Mouse (Mus musculus) CH12.LX (cell line): ENCODE results near the gene 9930021J03Rik. TPM values are rescaled to one million over a fixed set of nuclear protein-coding genes. Genes with fewer than 3 reads are reported as not detected.
A peak's percentile ranks its signal among the peaks of the same experiment; 100 is the strongest.

Experiments used
- DNase-seq: peaks from one replicate; pipeline ENCODE4 v3.0.0-alpha.2; 2013; ENCODE audit errors: extremely low read depth
- H3K27ac ChIP-seq: 2 replicates; pipeline ENCODE4 v1.5.1; 2012; ENCODE audit warnings: low read depth, mild to moderate bottlenecking, control low read depth, moderate library complexity; ENCODE audit not compliant: insufficient read depth
- H3K27me3 ChIP-seq: replicated peaks from 2 replicates; pipeline ENCODE3; 2012; ENCODE audit warnings: inconsistent platforms
- H3K36me3 ChIP-seq, 2 experiments: replicated peaks in 1 of 2; 2 replicates each; pipeline versions ENCODE3 to v1.6.1; 2012; ENCODE audit warnings: inconsistent platforms in 1 of 2, low read length in 1 of 2, mild to moderate bottlenecking in 1 of 2, mixed read lengths in 1 of 2, moderate library complexity in 1 of 2; ENCODE audit not compliant: control insufficient read depth in 1 of 2, insufficient read depth in 1 of 2
- H3K4me1 ChIP-seq, 2 experiments: 2 replicates each; pipeline ENCODE4 v1.6.1; 2012; ENCODE audit warnings: inconsistent platforms in 1 of 2, moderate library complexity in 1 of 2; ENCODE audit not compliant: insufficient read depth in 2 of 2, control insufficient read depth in 1 of 2
- H3K4me2 ChIP-seq: 2 replicates; pipeline ENCODE4 v1.6.1; 2012; ENCODE audit warnings: low read depth, mild to moderate bottlenecking, control low read depth; ENCODE audit not compliant: poor library complexity, insufficient read depth, severe bottlenecking
- H3K4me3 ChIP-seq, 3 experiments: fragments of 150-350 bp in 1 of 3; sonication (generic) in 1 of 3; replicated peaks in 1 of 3; 2 replicates each; pipeline versions ENCODE3 to v1.5.1; 2011 to 2012; ENCODE audit warnings: low read depth in 2 of 3, low read length in 2 of 3, mild to moderate bottlenecking in 2 of 3, moderate library complexity in 2 of 3, control low read depth in 1 of 3, improper control_type of control experiment in 1 of 3, inconsistent platforms in 1 of 3, mixed read lengths in 1 of 3; ENCODE audit not compliant: poor library complexity in 1 of 3
- H3K79me2 ChIP-seq: replicated peaks from 2 replicates; pipeline ENCODE4 v1.6.1; 2012; ENCODE audit warnings: mild to moderate bottlenecking, moderate library complexity; ENCODE audit not compliant: control insufficient read depth, poor library complexity, insufficient read depth, severe bottlenecking; ENCODE audit errors: extremely low read depth
- H3K9ac ChIP-seq: 2 replicates; pipeline ENCODE4 v1.6.1; 2012; ENCODE audit warnings: low read depth, mild to moderate bottlenecking, control low read depth, moderate library complexity; ENCODE audit not compliant: insufficient read depth
- H3K9me3 ChIP-seq: replicated peaks from 2 replicates; pipeline ENCODE3; 2012; ENCODE audit warnings: low read length, inconsistent platforms, mixed read lengths
- BHLHE40 ChIP-seq: IDR thresholded peaks from 2 replicates; pipeline ENCODE4 v1.6.1; 2011; ENCODE audit warnings: mild to moderate bottlenecking, low read depth, low read length, improper control_type of control experiment
- CHD2 ChIP-seq: IDR thresholded peaks from 2 replicates; pipeline ENCODE4 v1.6.1; 2011; ENCODE audit warnings: low read length, improper control_type of control experiment
- CTCF ChIP-seq, 2 experiments: IDR thresholded peaks in 1 of 2; conservative IDR thresholded peaks in 1 of 2; 2 replicates each; pipeline ENCODE4 v1.5.1; 2011 to 2012; ENCODE audit warnings: low read depth in 2 of 2, low read length in 2 of 2, improper control_type of control experiment in 1 of 2, inconsistent platforms in 1 of 2, mild to moderate bottlenecking in 1 of 2, moderate library complexity in 1 of 2
- ETS1 ChIP-seq: conservative IDR thresholded peaks from 2 replicates; pipeline ENCODE4 v1.6.1; 2012; ENCODE audit warnings: low read depth, mild to moderate bottlenecking, inconsistent platforms, low read length, improper control_type of control experiment, moderate library complexity
- HCFC1 ChIP-seq: IDR thresholded peaks from 2 replicates; pipeline ENCODE4 v1.6.1; 2012; ENCODE audit warnings: low read depth, mild to moderate bottlenecking, inconsistent platforms, low read length, improper control_type of control experiment
- IRF4 ChIP-seq: IDR thresholded peaks from 2 replicates; pipeline ENCODE4 v1.6.1; 2014; ENCODE audit warnings: low read depth, mild to moderate bottlenecking, inconsistent platforms, low read length, improper control_type of control experiment
- JUND ChIP-seq: conservative IDR thresholded peaks from 2 replicates; pipeline ENCODE4 v1.6.1; 2011; ENCODE audit warnings: low read depth, low read length, improper control_type of control experiment
- KAT2A ChIP-seq: IDR thresholded peaks from 2 replicates; pipeline ENCODE4 v1.6.1; 2012; ENCODE audit warnings: low read length, improper control_type of control experiment, inconsistent platforms; ENCODE audit not compliant: insufficient replicate concordance
- MAFK ChIP-seq: IDR thresholded peaks from 2 replicates; pipeline ENCODE4 v1.6.1; 2011; ENCODE audit warnings: low read length, improper control_type of control experiment; ENCODE audit not compliant: insufficient replicate concordance
- MAX ChIP-seq: IDR thresholded peaks from 2 replicates; pipeline ENCODE4 v1.6.1; 2011; ENCODE audit warnings: low read length, improper control_type of control experiment
- MAZ ChIP-seq: IDR thresholded peaks from 2 replicates; pipeline ENCODE4 v1.6.1; 2012; ENCODE audit warnings: low read depth, mild to moderate bottlenecking, inconsistent platforms, low read length, improper control_type of control experiment, moderate library complexity
- MEF2A ChIP-seq: IDR thresholded peaks from 2 replicates; pipeline ENCODE4 v1.6.1; 2014; ENCODE audit warnings: low read depth, mild to moderate bottlenecking, inconsistent platforms, low read length, improper control_type of control experiment, borderline replicate concordance
- MXI1 ChIP-seq: IDR thresholded peaks from 2 replicates; pipeline ENCODE4 v1.6.1; 2011; ENCODE audit warnings: mild to moderate bottlenecking, low read depth, low read length, improper control_type of control experiment
- MYC ChIP-seq: IDR thresholded peaks from 2 replicates; pipeline ENCODE4 v1.6.1; 2011; ENCODE audit warnings: low read depth, mild to moderate bottlenecking, improper control_type of control experiment, low read length
- NRF1 ChIP-seq: IDR thresholded peaks from 2 replicates; pipeline ENCODE4 v1.6.1; 2014; ENCODE audit warnings: low read depth, mild to moderate bottlenecking, inconsistent platforms, low read length, improper control_type of control experiment, moderate library complexity
- POLR2A ChIP-seq: IDR thresholded peaks from 2 replicates; pipeline ENCODE4 v1.6.1; 2011; ENCODE audit warnings: low read depth, mild to moderate bottlenecking, improper control_type of control experiment, low read length
- RAD21 ChIP-seq: IDR thresholded peaks from 2 replicates; pipeline ENCODE4 v1.6.1; 2011; ENCODE audit warnings: low read depth, mild to moderate bottlenecking, low read length, improper control_type of control experiment, moderate library complexity
- RCOR1 ChIP-seq: conservative IDR thresholded peaks from 2 replicates; pipeline ENCODE4 v1.6.1; 2012; ENCODE audit warnings: low read depth, mild to moderate bottlenecking, inconsistent platforms, low read length, improper control_type of control experiment
- SIN3A ChIP-seq: IDR thresholded peaks from 2 replicates; pipeline ENCODE4 v1.6.1; 2012; ENCODE audit warnings: low read length, improper control_type of control experiment, inconsistent platforms
- SMC3 ChIP-seq: IDR thresholded peaks from 2 replicates; pipeline ENCODE4 v1.6.1; 2011; ENCODE audit warnings: low read depth, low read length, improper control_type of control experiment
- TCF12 ChIP-seq: IDR thresholded peaks from 2 replicates; pipeline ENCODE4 v1.6.1; 2014; ENCODE audit warnings: low read depth, mild to moderate bottlenecking, inconsistent platforms, low read length, improper control_type of control experiment
- UBTF ChIP-seq: IDR thresholded peaks from 2 replicates; pipeline ENCODE4 v1.6.1; 2012; ENCODE audit warnings: low read depth, mild to moderate bottlenecking, inconsistent platforms, low read length, improper control_type of control experiment, moderate library complexity
- USF1 ChIP-seq: IDR thresholded peaks from 2 replicates; pipeline ENCODE4 v1.6.1; 2014; ENCODE audit warnings: low read depth, mild to moderate bottlenecking, inconsistent platforms, low read length, improper control_type of control experiment
- USF2 ChIP-seq: conservative IDR thresholded peaks from 2 replicates; pipeline ENCODE4 v1.6.1; 2011; ENCODE audit warnings: low read depth, low read length, improper control_type of control experiment
- ZKSCAN1 ChIP-seq: IDR thresholded peaks from 2 replicates; pipeline ENCODE4 v1.6.1; 2012; ENCODE audit warnings: low read depth, inconsistent platforms, low read length, improper control_type of control experiment, borderline replicate concordance
- ZNF384 ChIP-seq: IDR thresholded peaks from 2 replicates; pipeline ENCODE4 v1.6.1; 2012; ENCODE audit warnings: low read depth, low read length, improper control_type of control experiment, inconsistent platforms
- dilution Hi-C: fragments of 300-500 bp; cut with MboI; formaldehyde crosslinking; loops from 2 replicates; pipeline ENCODE4 v1.14.3; 2020; ENCODE audit warnings: low sequenced_read_pairs; ENCODE audit not compliant: extremely low pct_unique_long_range_greater_than_20kb, extremely low pct_ligation_motif_present
- in situ Hi-C: fragments of 300-500 bp; cut with MboI; formaldehyde crosslinking; loops from 3 replicates; pipeline ENCODE4 v1.14.3; 2019; ENCODE audit warnings: low sequenced_read_pairs, low pct_ligation_motif_present, low pct_unique_long_range_greater_than_20kb, mixed read lengths
- polyA plus RNA-seq: library from polyadenylated mRNA; unstranded; fragments of >175 nt; gene quantifications from 2 replicates; pipeline ENCODE4 v1.2.1, GENCODE M21; 2012; ENCODE audit warnings: low read depth; ENCODE audit not compliant: insufficient read length
- total RNA-seq, 2 experiments: library from RNA; depleted of rRNA; stranded (reverse); fragments of 300-350 nt in 1 of 2; fragments of >200 nt in 1 of 2; gene quantifications; 2 replicates each; pipeline ENCODE4 v1.2.3; 2012 to 2014

Gene 9930021J03Rik
- total and polyA plus RNA-seq, 3 experiments: 4.2 to 8.7 (median 7.8) TPM

DNA sequence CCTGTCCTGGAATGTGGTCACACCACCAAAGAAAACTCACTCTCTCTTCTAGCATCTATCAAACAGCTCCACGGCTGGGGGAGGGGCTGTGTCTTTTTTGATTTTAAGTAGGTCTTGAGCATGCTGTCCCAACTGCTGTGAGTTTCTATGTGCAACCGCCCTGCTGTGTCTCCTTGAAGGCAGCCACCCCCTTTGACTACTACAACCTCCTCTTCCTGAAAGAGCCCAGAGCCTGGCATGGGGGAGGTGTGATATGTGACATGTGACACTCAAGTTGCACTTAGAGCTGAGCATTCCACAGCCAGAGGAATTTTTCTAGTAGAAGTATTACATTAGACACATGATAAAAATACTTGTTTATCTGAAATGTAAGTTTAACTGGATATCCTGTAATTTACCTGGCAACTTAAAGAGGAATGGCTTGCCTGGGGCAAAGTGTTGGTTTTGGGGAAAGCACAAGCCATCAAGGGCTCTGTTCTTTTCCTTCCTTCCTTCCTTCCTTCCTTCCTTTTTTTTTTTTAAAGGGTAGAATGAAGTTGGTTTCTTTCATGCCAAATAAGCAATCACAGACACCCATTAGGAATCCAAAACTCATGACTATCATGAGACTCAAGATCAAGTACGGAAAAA lies 108.4 kb downstream of the 9930021J03Rik start, which contains the start of gene Mlana:
TSS of gene Mlana (plus strand) at position 580 of the 630 bp plus-strand sequence.
- Histone ChIP-seq H3K27me3 (no peaks in the 10 kb centered on the region), H3K9ac (no peak within 1 kb of the TSS), H3K9me3 (no peaks in the 10 kb centered on the region), H3K79me2 (no peaks in the 10 kb centered on the region), H3K4me2 (0 out of 2 replicates have a peak within 1 kb of the TSS, but pooled peaks have one; percentile 11), H3K4me3 (no peak within 1 kb of the TSS), H3K27ac (no peak within 1 kb of the TSS), H3K36me3 (no peaks in the 10 kb centered on the region), H3K4me1 (peaks cover 0 to 14% of the 10 kb centered on the region in 2 experiments; a peak in 3 of 4 replicates)
- DNase-seq: no peak
- dilution Hi-C loops: no loop called here
- TF ChIP-seq MAZ (no peak), MAX (no peak), USF2 (no peak), RCOR1 (no peak), NRF1 (no peak), USF1 (no peak), MEF2A (no peak), SIN3A (no peak), ETS1 (no peak), IRF4 (no peak), MAFK (no peak), UBTF (no peak), HCFC1 (no peak), RAD21 (no peak), MYC (no peak), KAT2A (no peak), POLR2A (no peak), BHLHE40 (no peak)
- in situ Hi-C loops: no loop called here

DNA sequence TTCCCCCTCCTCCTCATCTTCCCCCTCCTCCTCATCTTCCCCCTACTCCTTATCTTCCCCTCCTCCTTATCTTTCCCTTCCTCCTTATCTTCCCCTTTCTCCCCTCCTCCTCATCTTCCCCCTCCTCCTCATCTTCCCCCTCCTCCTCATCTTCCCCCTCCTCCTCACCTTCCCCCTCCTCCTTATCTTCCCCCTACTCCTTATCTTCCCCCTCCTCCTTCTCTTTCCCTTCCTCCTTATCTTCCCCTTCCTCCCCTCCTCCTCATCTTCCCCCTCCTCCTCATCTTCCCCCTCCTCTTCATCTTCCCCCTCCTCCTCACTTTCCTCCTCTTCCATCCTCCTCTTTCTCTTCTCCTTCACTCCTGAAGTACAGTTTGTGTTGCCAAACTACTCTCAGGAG lies 108.9 kb downstream of the 9930021J03Rik start:
- H3K27ac ChIP-seq: no peak overlapping the region
- in situ Hi-C loops: no loop called here
- no peak overlapping the region for H3K9ac ChIP-seq

More for the DNA sequence above, 108.9 kb downstream of the 9930021J03Rik start:
- Histone ChIP-seq H3K27me3 (no peaks in the 10 kb centered on the region), H3K79me2 (no peaks in the 10 kb centered on the region), H3K4me1 (peaks cover 0 to 14% of the 10 kb centered on the region in 2 experiments; a peak in 3 of 4 replicates), H3K4me3 (no peak overlapping the region), H3K36me3 (no peaks in the 10 kb centered on the region), H3K4me2 (no peak overlapping the region), H3K9me3 (no peaks in the 10 kb centered on the region)
- dilution Hi-C loops: no loop called here
- DNase-seq: no peak
- TF ChIP-seq MXI1 (no peak), ZNF384 (no peak), USF2 (no peak), BHLHE40 (no peak), JUND (no peak), RCOR1 (no peak), CTCF (conservative IDR thresholded peaks at IDR 0.05 in 1 of 2, IDR thresholded peaks at IDR 0.05 in 1 of 2; ENCODE audit: low read depth in 2 of 2, low read length in 2 of 2) (no peak), SMC3 (no peak), MAFK (no peak), CHD2 (no peak), TCF12 (no peak), ZKSCAN1 (no peak), HCFC1 (no peak), POLR2A (no peak), RAD21 (no peak)
